Mouse (Mus musculus): ENCODE results near the gene Cltc. TPM values are rescaled to one million over a fixed set of nuclear protein-coding genes. Genes with fewer than 3 reads are reported as not detected.

Gene Cltc
- polyA plus RNA-seq, 1 experiment, result 72.0 TPM

GRCm38 (mm10) chr11:86717306-86718065 is 39.9 kb downstream of the Cltc start:
- 11% methylated on average over 6 of the region's 6 CpGs for WGBS
- H3K4me1 ChIP-seq (ENCODE audit: control insufficient read depth, insufficient read depth, low read length), result peaks cover 1% of the 10 kb centered on the region; the same call in 1 of the 2 replicates
- no peak overlapping the region for H3K4me3 ChIP-seq (replicated peaks; ENCODE audit: control insufficient read depth, low read depth, low read length)
- H3K27ac ChIP-seq (ENCODE audit: control insufficient read depth, insufficient read depth, low read depth, low read length, poor library complexity), result peak overlapping the region; percentile 93; the same call in 1 of the 2 replicates
- TF ChIP-seq CTCF (IDR thresholded peaks at IDR 0.05; ENCODE audit: control insufficient read depth, insufficient read depth, low read length) (no peak), POLR2A (IDR thresholded peaks at IDR 0.05; ENCODE audit: borderline replicate concordance, control insufficient read depth, low read depth, low read length) (no peak)

- Histone ChIP-seq H3K4me1 (ENCODE audit: control insufficient read depth, insufficient read depth, low read length) (no peaks in the 10 kb centered on the region; the same call in 1 of the 2 replicates), H3K4me3 (replicated peaks; ENCODE audit: control insufficient read depth, low read depth, low read length) (no peak overlapping the region), H3K27ac (ENCODE audit: control insufficient read depth, insufficient read depth, low read depth, low read length, poor library complexity) (no peak overlapping the region)
- TF ChIP-seq CTCF (IDR thresholded peaks at IDR 0.05; ENCODE audit: control insufficient read depth, insufficient read depth, low read length) (no peak), POLR2A (IDR thresholded peaks at IDR 0.05; ENCODE audit: borderline replicate concordance, control insufficient read depth, low read depth, low read length) (no peak)
Measured at GRCm38 (mm10) chr11:86714606-86715005, 42.8 kb downstream of the Cltc start.

- Histone ChIP-seq H3K27ac (ENCODE audit: control insufficient read depth, insufficient read depth, low read depth, low read length, poor library complexity) (no peak overlapping the region), H3K4me1 (ENCODE audit: control insufficient read depth, insufficient read depth, low read length) (no peaks in the 10 kb centered on the region), H3K4me3 (replicated peaks; ENCODE audit: control insufficient read depth, low read depth, low read length) (no peak overlapping the region)
- WGBS, result 95% methylated on average over 4 of the region's 4 CpGs
- TF ChIP-seq POLR2A (IDR thresholded peaks at IDR 0.05; ENCODE audit: borderline replicate concordance, control insufficient read depth, low read depth, low read length) (no peak), CTCF (IDR thresholded peaks at IDR 0.05; ENCODE audit: control insufficient read depth, insufficient read depth, low read length) (no peak)
Measured at GRCm38 (mm10) chr11:86701151-86701550, 56.2 kb downstream of the Cltc start.

GRCm38 (mm10) chr11:86695461-86695860 is 61.9 kb downstream of the Cltc start:
- Histone ChIP-seq H3K4me3 (replicated peaks; ENCODE audit: control insufficient read depth, low read depth, low read length) (no peak overlapping the region), H3K4me1 (ENCODE audit: control insufficient read depth, insufficient read depth, low read length) (no peaks in the 10 kb centered on the region), H3K27ac (ENCODE audit: control insufficient read depth, insufficient read depth, low read depth, low read length, poor library complexity) (no peak overlapping the region)
- 74% methylated on average over 4 of the region's 4 CpGs for WGBS
- no peak for TF ChIP-seq CTCF (IDR thresholded peaks at IDR 0.05; ENCODE audit: control insufficient read depth, insufficient read depth, low read length)
- no peak for TF ChIP-seq POLR2A (IDR thresholded peaks at IDR 0.05; ENCODE audit: borderline replicate concordance, control insufficient read depth, low read depth, low read length)

- Histone ChIP-seq H3K4me1 (ENCODE audit: control insufficient read depth, insufficient read depth, low read length) (no peaks in the 10 kb centered on the region), H3K27ac (ENCODE audit: control insufficient read depth, insufficient read depth, low read depth, low read length, poor library complexity) (no peak overlapping the region), H3K4me3 (replicated peaks; ENCODE audit: control insufficient read depth, low read depth, low read length) (no peak overlapping the region)
- WGBS, result 80% methylated on average over 2 of the region's 2 CpGs
- TF ChIP-seq CTCF (IDR thresholded peaks at IDR 0.05; ENCODE audit: control insufficient read depth, insufficient read depth, low read length), result no peak
- no peak for TF ChIP-seq POLR2A (IDR thresholded peaks at IDR 0.05; ENCODE audit: borderline replicate concordance, control insufficient read depth, low read depth, low read length)
Measured at GRCm38 (mm10) chr11:86692546-86692945, 64.8 kb downstream of the Cltc start.

- Histone ChIP-seq H3K4me1 (ENCODE audit: control insufficient read depth, insufficient read depth, low read length) (no peaks in the 10 kb centered on the region), H3K27ac (ENCODE audit: control insufficient read depth, insufficient read depth, low read depth, low read length, poor library complexity) (no peak overlapping the region), H3K4me3 (replicated peaks; ENCODE audit: control insufficient read depth, low read depth, low read length) (no peak overlapping the region)
- TF ChIP-seq POLR2A (IDR thresholded peaks at IDR 0.05; ENCODE audit: borderline replicate concordance, control insufficient read depth, low read depth, low read length), result no peak
- no peak for TF ChIP-seq CTCF (IDR thresholded peaks at IDR 0.05; ENCODE audit: control insufficient read depth, insufficient read depth, low read length)
- 77% methylated on average over 2 of the region's 2 CpGs for WGBS
Measured at GRCm38 (mm10) chr11:86691956-86692355, 65.4 kb downstream of the Cltc start.

- Histone ChIP-seq H3K4me1 (ENCODE audit: control insufficient read depth, insufficient read depth, low read length) (no peaks in the 10 kb centered on the region), H3K27ac (ENCODE audit: control insufficient read depth, insufficient read depth, low read depth, low read length, poor library complexity) (no peak overlapping the region), H3K4me3 (replicated peaks; ENCODE audit: control insufficient read depth, low read depth, low read length) (no peak overlapping the region)
- 91% methylated on average over 3 of the region's 3 CpGs for WGBS
- no peak for TF ChIP-seq POLR2A (IDR thresholded peaks at IDR 0.05; ENCODE audit: borderline replicate concordance, control insufficient read depth, low read depth, low read length)
- no peak for TF ChIP-seq CTCF (IDR thresholded peaks at IDR 0.05; ENCODE audit: control insufficient read depth, insufficient read depth, low read length)
Measured at GRCm38 (mm10) chr11:86691482-86691881, 65.9 kb downstream of the Cltc start.

- 93% methylated on average over 3 of the region's 3 CpGs for WGBS
- no peak overlapping the region for H3K27ac ChIP-seq (ENCODE audit: control insufficient read depth, insufficient read depth, low read depth, low read length, poor library complexity)
- TF ChIP-seq CTCF (IDR thresholded peaks at IDR 0.05; ENCODE audit: control insufficient read depth, insufficient read depth, low read length) (no peak), POLR2A (IDR thresholded peaks at IDR 0.05; ENCODE audit: borderline replicate concordance, control insufficient read depth, low read depth, low read length) (no peak)
Measured at GRCm38 (mm10) chr11:86690383-86690782, 67.0 kb downstream of the Cltc start.

More at GRCm38 (mm10) chr11:86690383-86690782, 67.0 kb downstream of the Cltc start:
- no peak overlapping the region for H3K4me3 ChIP-seq (replicated peaks; ENCODE audit: control insufficient read depth, low read depth, low read length)
- no peaks in the 10 kb centered on the region for H3K4me1 ChIP-seq (ENCODE audit: control insufficient read depth, insufficient read depth, low read length)
